Mouse (Mus musculus): ENCODE measurements around the gene Traf4.

Traf4 gene

DNA sequence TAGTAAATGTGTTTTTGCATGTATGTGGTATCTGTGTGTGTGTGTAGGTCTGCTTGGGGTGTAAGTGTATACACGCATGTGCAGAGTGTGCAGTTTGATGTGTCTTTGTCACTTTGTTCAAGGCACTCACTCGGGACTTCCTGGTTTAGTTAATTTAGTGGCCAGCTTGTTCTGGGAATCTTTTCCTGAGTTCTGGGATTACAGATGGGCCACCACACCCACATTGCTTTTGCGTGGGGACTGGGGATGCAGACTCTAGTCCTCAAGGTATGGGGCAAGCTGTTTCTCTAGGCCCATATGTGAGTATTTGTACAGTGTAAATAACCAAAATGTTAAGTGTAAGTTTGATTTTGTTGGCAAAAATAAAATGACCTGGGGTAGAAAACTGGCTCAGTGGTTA, 31.0 kb downstream of the Traf4 start:
- DNase-seq, result no peak

DNA sequence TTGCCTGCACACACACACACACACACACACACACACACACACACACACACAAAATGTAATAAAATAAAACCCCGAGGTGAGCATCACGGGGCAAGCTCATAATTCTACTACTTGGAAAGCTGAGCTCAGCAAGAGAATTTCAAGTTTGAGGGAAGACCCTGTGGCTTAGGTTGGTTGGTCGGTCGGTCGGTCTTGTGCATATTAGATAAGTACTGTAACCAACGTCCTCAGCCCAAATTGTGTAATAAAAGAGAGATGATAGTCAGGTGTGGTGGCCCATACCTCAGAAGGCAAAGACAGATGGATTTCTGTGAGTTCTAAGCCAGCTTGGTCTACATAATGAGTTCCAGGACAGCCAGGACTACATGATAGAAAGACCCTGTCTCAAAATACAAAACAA, 31.5 kb downstream of the Traf4 start:
- no peak for DNase-seq

DNA sequence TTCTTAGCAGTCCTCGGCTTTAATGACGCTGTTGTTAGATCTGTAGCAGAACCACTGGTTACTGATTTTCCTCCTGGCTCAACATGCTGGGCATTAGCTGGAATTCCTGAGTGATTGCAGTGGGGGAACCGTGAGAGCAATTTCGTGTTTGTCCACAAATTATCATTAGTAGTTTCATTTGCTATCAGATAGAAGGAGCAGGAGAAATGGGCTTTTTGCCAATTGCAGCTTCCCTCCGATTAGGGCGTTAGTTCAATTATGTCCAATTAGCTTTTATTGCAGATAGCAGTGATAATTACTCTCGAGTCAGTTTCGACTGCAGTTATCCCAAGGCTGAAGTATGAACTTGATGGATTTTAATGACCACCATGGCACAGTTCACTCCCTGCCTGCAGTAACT, 35.9 kb downstream of the Traf4 start:
- DNase-seq, result no peak

DNA sequence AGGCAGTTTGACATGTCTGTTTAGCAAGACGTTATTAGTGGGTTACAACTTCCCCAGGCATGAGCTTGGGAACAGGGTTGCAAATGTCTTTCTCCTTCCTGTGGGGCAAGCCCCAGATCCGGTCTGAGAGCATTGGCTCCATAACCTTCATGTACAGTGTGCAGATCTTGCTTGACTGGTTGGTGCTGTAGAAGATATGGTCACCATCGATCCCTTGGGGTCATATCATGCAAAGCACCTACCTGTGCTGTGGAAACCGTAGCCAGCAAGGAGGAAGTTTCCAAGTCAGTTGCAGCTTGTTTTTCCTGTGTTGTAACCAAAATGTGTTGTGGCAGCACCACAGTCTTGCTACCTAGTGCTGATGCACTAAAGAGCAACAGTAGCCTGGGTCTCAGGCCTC, 38.6 kb downstream of the Traf4 start:
- DNase-seq, result peak; percentile 11 to 15

DNA sequence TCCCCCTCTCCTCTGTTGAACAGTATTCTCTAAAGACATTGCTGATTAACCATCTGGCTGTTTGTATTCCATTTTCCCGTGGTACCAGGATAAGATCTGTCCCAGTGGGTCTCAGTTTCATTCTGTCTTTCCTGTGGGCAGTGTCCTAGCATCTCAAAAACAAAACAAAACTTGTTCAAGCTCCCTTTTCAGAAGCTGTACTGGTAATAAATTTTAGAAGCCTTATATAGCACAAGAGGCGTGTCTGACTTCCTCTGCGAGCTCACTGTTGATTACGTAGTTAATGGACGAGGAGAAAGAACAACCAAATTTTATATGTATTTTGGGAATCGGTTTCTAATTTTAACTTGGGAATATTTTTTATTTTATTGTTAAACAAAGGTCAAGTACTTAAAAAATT, 39.7 kb downstream of the Traf4 start:
- DNase-seq, result no peak

DNA sequence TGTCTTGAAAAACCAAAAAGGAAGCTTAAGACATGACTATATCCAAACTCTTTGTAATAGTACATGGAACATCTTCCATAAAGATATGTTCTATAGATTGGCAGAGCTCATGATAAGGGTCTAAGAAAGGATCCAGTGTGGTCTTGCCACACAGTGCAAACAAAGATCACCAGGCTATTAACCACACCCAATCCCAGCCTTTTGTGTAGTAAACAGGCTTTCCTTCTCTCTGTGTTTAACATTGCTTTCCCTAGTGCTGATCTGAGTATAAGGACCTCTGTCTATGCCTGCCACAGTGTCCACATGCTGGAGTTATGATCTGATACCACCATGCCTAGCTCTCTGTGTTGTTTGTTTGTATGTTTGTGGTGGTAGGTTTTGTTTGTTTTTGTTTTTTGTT, 41.6 kb downstream of the Traf4 start:
- no peak for DNase-seq

DNA sequence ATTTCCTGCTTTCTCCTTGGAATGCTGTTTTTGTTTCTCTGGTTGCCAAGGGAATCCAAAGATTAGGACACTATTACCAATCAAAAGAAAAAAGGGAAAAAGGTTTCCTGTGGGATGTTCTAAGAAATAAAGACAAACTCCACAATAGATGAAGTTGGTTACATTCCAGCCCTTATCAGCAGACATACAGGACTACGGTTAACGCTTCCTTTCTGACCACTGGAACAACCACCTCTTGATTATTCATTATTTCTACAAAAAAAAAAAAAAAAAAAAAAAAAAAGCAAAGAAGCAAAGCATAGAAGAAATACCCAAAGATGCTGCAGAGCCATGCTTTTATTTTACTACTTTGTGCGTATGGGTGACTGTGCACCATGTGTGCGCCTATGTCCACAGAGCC, 42.6 kb downstream of the Traf4 start:
- DNase-seq, result no peak

DNA sequence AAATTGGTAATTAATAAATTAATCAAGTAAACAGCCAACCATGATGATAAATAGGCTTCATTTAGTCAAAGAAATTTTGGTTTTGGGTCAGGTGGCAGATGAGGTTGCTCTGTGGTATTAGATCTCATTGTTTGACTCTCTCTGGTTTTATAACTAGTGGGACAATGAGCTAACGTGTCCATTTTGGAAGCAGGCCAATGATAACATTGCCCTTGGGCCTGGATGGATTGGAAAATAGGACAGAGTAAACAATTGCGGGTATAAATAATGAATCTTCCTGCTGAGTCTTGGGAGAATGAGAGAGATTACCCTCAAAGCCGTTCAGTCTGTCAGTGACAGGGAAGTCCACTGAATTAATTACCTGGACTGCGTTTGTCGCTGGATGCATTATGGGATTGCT, 44.2 kb downstream of the Traf4 start:
- DNase-seq, result no peak

DNA sequence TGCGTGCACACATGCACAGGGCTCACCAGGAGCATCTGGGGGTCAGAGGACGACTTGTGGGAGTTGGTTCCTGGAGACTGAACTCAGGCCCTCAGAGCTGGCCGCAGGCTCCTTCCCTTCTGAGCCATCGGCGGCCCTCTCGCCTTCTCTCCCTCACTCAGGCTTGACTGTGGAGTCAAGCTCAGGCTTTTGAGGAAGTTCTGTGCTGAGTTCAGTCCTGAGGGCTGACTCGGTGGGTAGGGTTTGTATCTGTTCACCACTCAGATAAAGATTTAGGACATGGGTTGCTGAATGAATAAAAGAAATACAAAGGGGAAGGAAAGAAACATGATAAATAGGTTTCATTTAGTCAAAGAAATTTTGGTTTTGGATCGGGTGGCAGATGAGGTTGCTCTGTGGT, 45.5 kb downstream of the Traf4 start:
- DNase-seq, result no peak

DNA sequence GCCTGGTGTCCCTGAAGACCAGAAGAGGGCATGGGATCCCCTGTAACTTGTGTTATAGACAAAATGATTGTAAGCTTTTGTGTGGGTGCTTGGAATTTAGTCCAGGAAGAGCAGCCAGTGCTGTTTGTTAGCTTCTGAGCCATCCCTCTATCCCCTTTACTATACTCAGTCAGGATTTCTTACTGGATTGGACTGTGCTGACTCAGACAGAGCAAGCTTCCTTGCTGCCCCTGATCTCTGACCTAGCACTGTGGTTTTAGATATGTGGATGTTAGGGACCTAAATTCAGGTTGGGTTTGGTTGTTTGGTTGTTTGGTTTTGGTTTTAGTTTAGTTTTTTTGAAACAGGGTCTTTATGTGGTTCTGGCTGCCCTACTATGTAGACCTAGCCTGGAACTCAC, 46.9 kb downstream of the Traf4 start:
- DNase-seq, result no peak

DNA sequence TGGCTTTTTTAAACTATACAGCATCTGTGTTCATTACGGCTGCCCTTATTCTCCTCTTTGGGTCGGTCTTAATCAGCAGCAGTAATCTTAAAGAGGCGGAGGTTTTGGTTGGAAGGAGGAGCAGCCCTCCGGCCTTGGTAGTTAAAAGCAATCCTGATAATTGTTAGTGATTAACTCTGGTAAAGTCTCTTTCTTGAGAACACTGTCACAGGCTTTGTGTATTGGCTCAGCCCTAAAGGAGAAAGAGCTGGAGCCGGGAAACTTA, 49.3 kb downstream of the Traf4 start:
- DNase-seq, result no peak

DNA sequence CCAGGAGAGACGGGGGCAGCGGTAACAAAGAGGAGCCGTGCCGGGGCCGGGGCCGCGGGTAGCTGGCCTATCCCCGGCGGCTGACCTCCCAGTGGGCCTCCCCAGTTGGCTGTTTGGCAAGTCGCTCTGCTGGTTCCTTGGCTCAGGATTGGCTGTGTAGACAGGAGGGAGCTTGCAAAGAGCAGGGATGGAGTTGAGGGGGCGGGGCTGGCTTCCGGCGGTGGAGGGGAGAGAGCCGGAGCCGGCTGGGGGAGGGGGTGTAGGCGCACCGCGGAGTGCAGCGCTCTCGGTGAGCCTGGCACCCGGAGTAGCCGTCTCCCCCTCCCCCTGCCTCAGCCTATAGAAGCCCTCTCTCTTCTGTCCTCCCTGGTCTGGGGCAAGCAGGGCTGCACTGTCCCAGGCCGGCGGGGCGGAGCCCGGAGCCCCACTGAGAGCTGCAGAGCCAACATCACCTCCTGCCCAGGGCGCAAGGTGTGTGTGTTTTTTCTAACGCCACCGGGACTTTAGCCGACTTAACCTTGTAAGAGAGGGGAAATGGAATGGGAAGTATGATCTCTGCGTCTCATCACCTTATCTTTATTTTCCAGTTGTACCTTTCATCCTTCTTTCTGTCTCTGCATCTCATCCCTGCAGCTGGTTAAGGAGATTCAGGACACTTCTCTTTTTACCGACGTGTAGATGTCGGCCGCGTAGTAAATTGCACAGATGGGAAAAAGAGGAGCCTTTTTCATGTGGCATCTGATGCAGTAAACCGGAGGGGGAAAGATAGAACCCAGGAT, 49.8 kb downstream of the Traf4 start:
- peak; percentile 49 to 56 for DNase-seq

DNA sequence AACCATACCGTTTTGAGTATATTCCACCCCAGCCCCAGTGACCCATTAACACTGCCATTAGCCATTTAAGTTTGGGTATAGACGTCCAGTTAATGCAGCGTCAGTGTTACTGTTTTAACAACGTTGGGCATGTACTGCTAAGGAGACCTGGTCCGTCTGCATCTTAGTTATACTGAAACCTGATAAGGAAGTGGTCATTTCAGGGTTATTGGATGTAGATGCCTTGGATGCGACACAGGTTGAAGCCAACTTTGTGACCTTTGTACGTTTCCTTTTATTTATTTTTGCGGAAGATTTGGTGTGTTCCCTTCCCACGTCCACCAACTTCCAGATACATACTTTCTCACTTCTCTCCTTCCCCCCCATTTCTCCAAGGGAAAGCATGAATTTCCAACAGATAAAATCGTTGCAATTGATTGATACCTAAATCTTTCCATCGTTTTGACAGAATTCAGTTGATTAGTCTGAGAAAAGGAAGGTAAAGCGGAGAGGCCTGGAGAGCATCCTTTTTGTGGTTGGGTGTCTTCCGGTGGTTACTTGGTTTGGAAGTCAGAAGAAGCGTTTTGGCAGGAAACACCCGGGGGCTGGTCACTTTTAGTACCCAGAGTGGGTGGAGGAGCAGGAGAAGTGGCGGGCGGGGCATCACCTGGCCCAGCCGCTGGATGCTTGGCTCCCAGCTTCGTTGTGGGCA, 50.6 kb downstream of the Traf4 start:
- no peak for DNase-seq

DNA sequence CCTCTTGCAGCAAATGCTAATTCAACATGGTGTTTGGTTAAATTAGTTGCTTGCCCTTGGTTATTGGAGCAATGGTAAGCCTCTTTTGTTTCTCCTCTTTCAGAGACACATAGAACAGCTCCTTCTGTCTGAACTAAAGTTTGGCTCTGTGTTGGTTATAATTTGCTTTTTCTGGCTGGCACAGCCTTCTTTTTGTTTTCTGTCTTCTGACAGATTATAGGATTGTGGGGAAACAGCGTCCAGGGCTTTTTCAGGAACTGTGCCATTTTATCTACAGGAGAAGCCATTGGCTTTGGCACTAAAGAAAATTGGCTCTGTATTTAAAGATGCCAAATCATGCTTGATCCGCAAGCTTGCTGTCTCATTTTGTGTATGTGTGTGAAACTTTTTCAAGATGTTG, 51.8 kb downstream of the Traf4 start:
- no peak for DNase-seq
